Comparison of ENCODE assay signal across 26 mouse cellular contexts in genomic region chr8:56261190-56261589, GRCm38 (mm10).
"Had no signal": no experiment of that assay in that cellular context is flagged by ENCODE, and none has a peak within 500 bp of the region (broad histone marks: within the 10 kb centered on the region; RNA-seq: fewer than 3 reads in every experiment).

No protein-coding gene starts in this region.

- H3K4me2 ChIP-seq: heart, embryonic 11.5 days; heart, embryonic 13.5 days; heart, embryonic 15.5 days; hindbrain, embryonic 13.5 days; hindbrain, embryonic 15.5 days; kidney, embryonic 15.5 days; limb, embryonic 12.5 days; liver, embryonic 11.5 days; liver, embryonic 13.5 days had no signal

- DNase-seq: gastrocnemius, postnatal 14 days; gastrocnemius, postnatal 36 days; heart, adult 11 months; heart, adult 2 months; heart, postnatal 14 days; heart, postnatal 36 days; kidney, adult 11 months; kidney, adult 2 months; kidney, adult 9 months; kidney, postnatal 14 days; kidney, postnatal 36 days; layer of hippocampus, adult 9-11 months; layer of hippocampus, postnatal 36 days; left cerebral cortex, postnatal 4 days; liver; liver, embryonic 13.5 days had no signal

- H3K36me3 ChIP-seq: heart, embryonic 13.5 days; heart, embryonic 15.5 days; hindbrain, embryonic 13.5 days; hindbrain, embryonic 15.5 days; kidney, embryonic 15.5 days; limb, embryonic 12.5 days; liver, embryonic 13.5 days had no signal

- H3K9me3 ChIP-seq: heart, embryonic 13.5 days; heart, embryonic 15.5 days; hindbrain, embryonic 13.5 days; hindbrain, embryonic 15.5 days; kidney, embryonic 15.5 days; limb, embryonic 12.5 days; liver, embryonic 13.5 days had no signal

- ATAC-seq: hindbrain, postnatal 0 days had no signal

- H3K4me1 ChIP-seq: heart, embryonic 13.5 days; heart, embryonic 15.5 days; hindbrain, embryonic 13.5 days; hindbrain, embryonic 15.5 days; kidney, embryonic 15.5 days; limb, embryonic 12.5 days; liver, embryonic 13.5 days had no signal

- H3K9ac ChIP-seq: heart, embryonic 13.5 days; heart, embryonic 15.5 days; hindbrain, embryonic 13.5 days; hindbrain, embryonic 15.5 days; kidney, embryonic 15.5 days; limb, embryonic 12.5 days; liver, embryonic 13.5 days had no signal

- H3K27me3 ChIP-seq: heart, embryonic 13.5 days; heart, embryonic 15.5 days; hindbrain, embryonic 13.5 days; hindbrain, embryonic 15.5 days; kidney, embryonic 15.5 days; limb, embryonic 12.5 days; liver, embryonic 13.5 days had no signal

- H3K27ac ChIP-seq: heart, adult 2 months; heart, embryonic 13.5 days; heart, embryonic 15.5 days; hindbrain, embryonic 13.5 days; hindbrain, embryonic 15.5 days; hindbrain, postnatal 0 days; kidney, embryonic 15.5 days; kidney, postnatal 0 days; limb, embryonic 12.5 days; liver, embryonic 13.5 days had no signal

- H3K4me3 ChIP-seq: heart, adult 2 months; heart, embryonic 13.5 days; heart, embryonic 15.5 days; hindbrain, embryonic 13.5 days; hindbrain, embryonic 15.5 days; kidney, embryonic 15.5 days; limb, embryonic 12.5 days; liver, embryonic 13.5 days had no signal
